In genomic region chr19:4712156-4712780, GRCm38 (mm10) we compare ENCODE assay signal across 8 mouse cellular contexts. TPM values are rescaled to one million over a fixed set of nuclear protein-coding genes. Genes with fewer than 3 reads are reported as not detected.
A peak's percentile ranks its signal among the peaks of the same experiment; 100 is the strongest.
DNase-seq lines count a peak whose midpoint lies in the region; ATAC-seq and TF ChIP-seq lines count a peak whose summit lies in the region.

No protein-coding gene starts in this region.

- no peak overlapping the region for H3K9ac ChIP-seq in heart, adult 2 months (ENCODE audit: low read depth, low read length)
- 0 out of 2 replicates have a peak overlapping the region, but pooled peaks have one; percentile 15 for H3K9ac ChIP-seq in embryonic facial prominence, embryonic 15.5 days
- H3K9ac ChIP-seq in limb, embryonic 14.5 days (ENCODE audit: low read depth, low read length, severe bottlenecking) = peak overlapping the region; percentile 52
- peak overlapping the region; percentile 45 for H3K9ac ChIP-seq in stomach, embryonic 14.5 days (replicated peaks; ENCODE audit: low read depth, low read length)

- DNase-seq in heart, adult 2 months = no peak
- no peak for DNase-seq in heart, postnatal 25 days (ENCODE audit: low spot score)
- peak; percentile 36 for DNase-seq in Muller cell, postnatal 12 days (ENCODE audit: inconsistent ontology term)
- DNase-seq in limb, embryonic 14.5 days (ENCODE audit: low spot score) = no peak
- DNase-seq in left cerebral cortex, postnatal 14 days (ENCODE audit: low spot score in 2 of 2) = no peak

- TF ChIP-seq CTCF in heart, adult 2 months (IDR thresholded peaks at IDR 0.05) = no peak

- no peak for TF ChIP-seq EP300 in heart, adult 2 months (IDR thresholded peaks at IDR 0.05; ENCODE audit: insufficient read depth, low read depth, low read length)

- ATAC-seq in embryonic facial prominence, embryonic 15.5 days (ENCODE audit: insufficient number of reproducible peaks, low FRiP score, low TSS enrichment, low read depth) = 0 out of 2 replicates have a peak, but pooled peaks have one; percentile 15
- peak; percentile 41 for ATAC-seq in limb, embryonic 14.5 days (ENCODE audit: low FRiP score, low read depth)
- ATAC-seq in stomach, embryonic 14.5 days (ENCODE audit: insufficient number of reproducible peaks, insufficient read depth, low FRiP score, low read depth) = no peak
- ATAC-seq in inflammation-experienced regulatory T-cells, adult 6 months = no peak

- TF ChIP-seq POLR2A in heart, adult 2 months (IDR thresholded peaks at IDR 0.05; ENCODE audit: insufficient read depth, low read depth, low read length) = no peak
- no peak for TF ChIP-seq POLR2A in limb, embryonic 14.5 days (IDR thresholded peaks at IDR 0.05; ENCODE audit: borderline replicate concordance, extremely low read depth, insufficient read depth, insufficient read length)

- H3K4me2 ChIP-seq in embryonic facial prominence, embryonic 15.5 days (replicated peaks) = peak overlapping the region; percentile 97
- H3K4me2 ChIP-seq in limb, embryonic 14.5 days (replicated peaks; ENCODE audit: low read depth, low read length, severe bottlenecking) = peak overlapping the region; percentile 98
- H3K4me2 ChIP-seq in stomach, embryonic 14.5 days (replicated peaks; ENCODE audit: low read depth, low read length) = peak overlapping the region; percentile 99

- intact Hi-C loops in heart, adult 2 months (cut with DNase I) = no loop called here
- intact Hi-C loops in heart, postnatal 25 days (cut with DNase I) = no loop called here
- intact Hi-C loops in left cerebral cortex, postnatal 14 days (cut with DNase I) = loop anchor here (5.0 kb wide), 1 partner anchor 65 kb away; no protein-coding TSS in a partner anchor

- peak overlapping the region; percentile 24; the same call in 1 of the 2 replicates for H3K4me3 ChIP-seq in heart, adult 2 months
- peak overlapping the region; percentile 53 for H3K4me3 ChIP-seq in embryonic facial prominence, embryonic 15.5 days (replicated peaks)
- H3K4me3 ChIP-seq in limb, embryonic 14.5 days (replicated peaks; ENCODE audit: low read length) = peak overlapping the region; percentile 56
- H3K4me3 ChIP-seq in stomach, embryonic 14.5 days (ENCODE audit: low read depth, low read length) = peak overlapping the region; percentile 51

- peaks cover 10% of the 10 kb centered on the region for H3K27me3 ChIP-seq in heart, adult 2 months (ENCODE audit: control insufficient read depth, insufficient read depth, low read length)
- peaks cover 50% of the 10 kb centered on the region for H3K27me3 ChIP-seq in embryonic facial prominence, embryonic 15.5 days
- peaks cover 48% of the 10 kb centered on the region for H3K27me3 ChIP-seq in limb, embryonic 14.5 days (ENCODE audit: control insufficient read depth, insufficient read depth, low read length)
- peaks cover 23% of the 10 kb centered on the region; the same call in 1 of the 2 replicates for H3K27me3 ChIP-seq in stomach, embryonic 14.5 days (ENCODE audit: control insufficient read depth, insufficient read depth, low read length)

- under 1% methylated on average over 55 of the region's 60 CpGs for WGBS in heart, adult 2 months
- under 1% methylated on average over 56 of the region's 60 CpGs for WGBS in embryonic facial prominence, embryonic 15.5 days
- WGBS in limb, embryonic 14.5 days = under 1% methylated on average over 52 of the region's 60 CpGs
- under 1% methylated on average over 57 of the region's 60 CpGs for WGBS in stomach, embryonic 14.5 days

- H3K4me1 ChIP-seq in heart, adult 2 months (ENCODE audit: control insufficient read depth, insufficient read depth, low read length) = no peaks in the 10 kb centered on the region
- H3K4me1 ChIP-seq in embryonic facial prominence, embryonic 15.5 days = peaks cover 20% of the 10 kb centered on the region
- H3K4me1 ChIP-seq in limb, embryonic 14.5 days (ENCODE audit: control insufficient read depth, insufficient read depth, low read length) = peaks cover 4% of the 10 kb centered on the region; the same call in 1 of the 2 replicates
- 0 out of 2 replicates have a peak, but pooled peaks cover 6% of the 10 kb centered on the region for H3K4me1 ChIP-seq in stomach, embryonic 14.5 days (ENCODE audit: control insufficient read depth, insufficient read depth, low read length)

- no peaks in the 10 kb centered on the region for H3K79me2 ChIP-seq in heart, adult 2 months (replicated peaks; ENCODE audit: control insufficient read depth, insufficient read depth, low read length)

- H3K9me3 ChIP-seq in embryonic facial prominence, embryonic 15.5 days (replicated peaks) = no peaks in the 10 kb centered on the region
- H3K9me3 ChIP-seq in limb, embryonic 14.5 days (ENCODE audit: control insufficient read depth, low read length) = no peaks in the 10 kb centered on the region
- no peaks in the 10 kb centered on the region for H3K9me3 ChIP-seq in stomach, embryonic 14.5 days (ENCODE audit: control insufficient read depth, low read depth, low read length)

- no peak overlapping the region for H3K27ac ChIP-seq in heart, adult 2 months
- H3K27ac ChIP-seq in embryonic facial prominence, embryonic 15.5 days (replicated peaks) = no peak overlapping the region
- no peak overlapping the region for H3K27ac ChIP-seq in limb, embryonic 14.5 days (replicated peaks; ENCODE audit: low read depth, low read length)
- H3K27ac ChIP-seq in stomach, embryonic 14.5 days (ENCODE audit: low read length) = no peak overlapping the region

- H3K36me3 ChIP-seq in heart, adult 2 months (ENCODE audit: control insufficient read depth, insufficient read depth, low read length) = no peaks in the 10 kb centered on the region
- no peaks in the 10 kb centered on the region for H3K36me3 ChIP-seq in embryonic facial prominence, embryonic 15.5 days
- H3K36me3 ChIP-seq in limb, embryonic 14.5 days (ENCODE audit: control insufficient read depth, insufficient read depth, low read length) = no peaks in the 10 kb centered on the region
- no peaks in the 10 kb centered on the region for H3K36me3 ChIP-seq in stomach, embryonic 14.5 days (ENCODE audit: control insufficient read depth, insufficient read depth, low read length)

RNA-seq across cellular contexts. Expression of gene Sptbn2, which starts 1.3 kb away (rescaled TPM):
- under 1 TPM; 0.23 to 0.27 TPM for total RNA-seq in heart, adult 2 months (2021)
- polyA plus RNA-seq in heart, adult 2 months (2012; rRNA removed) = 0.18 and 0.20 TPM in 2 replicates
- under 1 TPM; 0.31 to 0.60 TPM for total RNA-seq in heart, postnatal 25 days (2021)
- polyA plus RNA-seq in embryonic facial prominence, embryonic 15.5 days (2015; fragmentation: Nextera tagmentation; extraction: Ambion mirVana) = 5.3 TPM in 2 replicates
- polyA plus RNA-seq in limb, embryonic 14.5 days (2012; rRNA removed) = 1.9 and 2.5 TPM in 2 replicates
- 4.2 TPM in 2 replicates for polyA plus RNA-seq in limb, embryonic 14.5 days (2014; fragmentation: Nextera tagmentation; extraction: Ambion mirVana)
- 3.7 and 3.9 TPM in 2 replicates for polyA plus RNA-seq in stomach, embryonic 14.5 days (2014; fragmentation: Nextera tagmentation; extraction: Ambion mirVana)
- total RNA-seq in left cerebral cortex, postnatal 14 days (2021) = 100 to 1,000 TPM; 702 to 775 TPM
- polyA plus RNA-seq in inflammation-experienced regulatory T-cells, adult 6 months (2017; shearing (Covaris generic)) = under 1 TPM in 2 of 3 experiments, not detected in 1; 0.17 to 0.20 TPM

RNA-seq across cellular contexts. Expression of gene Gm960, which starts 13.8 kb away (rescaled TPM):
- not detected for total RNA-seq in heart, adult 2 months (2021)
- not detected in 2 replicates for polyA plus RNA-seq in heart, adult 2 months (2012; rRNA removed)
- total RNA-seq in heart, postnatal 25 days (2021) = not detected
- 2.6 and 5.4 TPM in 2 replicates for polyA plus RNA-seq in embryonic facial prominence, embryonic 15.5 days (2015; fragmentation: Nextera tagmentation; extraction: Ambion mirVana)
- polyA plus RNA-seq in limb, embryonic 14.5 days (2012; rRNA removed) = 1.4 and 1.9 TPM in 2 replicates
- polyA plus RNA-seq in limb, embryonic 14.5 days (2014; fragmentation: Nextera tagmentation; extraction: Ambion mirVana) = 3.1 and 3.7 TPM in 2 replicates
- polyA plus RNA-seq in stomach, embryonic 14.5 days (2014; fragmentation: Nextera tagmentation; extraction: Ambion mirVana) = 3.0 and 6.4 TPM in 2 replicates
- 1 to 10 TPM; 1.8 to 2.1 TPM for total RNA-seq in left cerebral cortex, postnatal 14 days (2021)
- polyA plus RNA-seq in inflammation-experienced regulatory T-cells, adult 6 months (2017; shearing (Covaris generic)) = not detected

RNA-seq across cellular contexts. Expression of gene Rbm4b, which starts 44.0 kb away (rescaled TPM):
- 1 to 10 TPM; 6.3 to 6.5 TPM for total RNA-seq in heart, adult 2 months (2021)
- polyA plus RNA-seq in heart, adult 2 months (2012; rRNA removed) = 5.1 and 6.9 TPM in 2 replicates
- total RNA-seq in heart, postnatal 25 days (2021) = 1 to 10 TPM; 6.7 to 7.4 TPM
- 64.3 and 65.5 TPM in 2 replicates for polyA plus RNA-seq in embryonic facial prominence, embryonic 15.5 days (2015; fragmentation: Nextera tagmentation; extraction: Ambion mirVana)
- polyA plus RNA-seq in limb, embryonic 14.5 days (2012; rRNA removed) = 36.9 and 38.1 TPM in 2 replicates
- polyA plus RNA-seq in limb, embryonic 14.5 days (2014; fragmentation: Nextera tagmentation; extraction: Ambion mirVana) = 63.2 and 71.8 TPM in 2 replicates
- polyA plus RNA-seq in stomach, embryonic 14.5 days (2014; fragmentation: Nextera tagmentation; extraction: Ambion mirVana) = 72.2 and 79.1 TPM in 2 replicates
- 10 to 100 TPM; 13.6 to 14.3 TPM for total RNA-seq in left cerebral cortex, postnatal 14 days (2021)
- 100 to 1,000 TPM in 1 of 3 experiments, 10 to 100 TPM in 2; 59.9 to 134 (median 96.8) TPM for polyA plus RNA-seq in inflammation-experienced regulatory T-cells, adult 6 months (2017; shearing (Covaris generic))

Comparison
In these comparisons a context has a peak if more than half of its experiments do, and no peak if none do; other contexts are left out.
1. ATAC-seq: peak in embryonic facial prominence, embryonic 15.5 days (single experiment) and limb, embryonic 14.5 days (single experiment); none in stomach, embryonic 14.5 days (single experiment) and inflammation-experienced regulatory T-cells, adult 6 months (single experiment).
2. Peak in every context shown above with its lines, with median percentiles within 50 percentile points of each other: H3K4me3 ChIP-seq and H3K4me2 ChIP-seq.